Mouse (Mus musculus) thymus, adult 18-20 months (tissue): ENCODE data around the gene Ptch1.

Experiments
- DNase-seq, 2 experiments: peaks; one replicate each; pipeline ENCODE4 v3.0.0; 2022; ENCODE audit warnings: mixed read lengths in 2 of 2

Ptch1 gene

GRCm38 (mm10) chr13:63573256-63573835, at the start of gene Ptch1:
Gene Ptch1 (minus strand): TSS chr13:63573598.
- peak; percentile 25 to 28 for DNase-seq

GRCm38 (mm10) chr13:63621301-63621700, 47.9 kb upstream of the Ptch1 start:
- DNase-seq = no peak

- DNase-seq = no peak
These were observed 39.8 kb upstream of the Ptch1 start for GRCm38 (mm10) chr13:63613201-63613600.

GRCm38 (mm10) chr13:63609734-63610133, 36.3 kb upstream of the Ptch1 start:
- no peak for DNase-seq

- no peak for DNase-seq
These were observed 24.2 kb upstream of the Ptch1 start for GRCm38 (mm10) chr13:63597593-63597992.

- no peak for DNase-seq
These were observed 22.5 kb upstream of the Ptch1 start for GRCm38 (mm10) chr13:63595869-63596268.

- DNase-seq = no peak
These were observed 20.2 kb upstream of the Ptch1 start for GRCm38 (mm10) chr13:63593469-63594050.

- no peak for DNase-seq
These were observed 19.4 kb upstream of the Ptch1 start for GRCm38 (mm10) chr13:63592755-63593154.

GRCm38 (mm10) chr13:63574601-63575000, 1.2 kb upstream of the Ptch1 start:
- no peak for DNase-seq

- DNase-seq = peak; percentile 33 to 44
These were observed 744 bp downstream of the Ptch1 start for GRCm38 (mm10) chr13:63572453-63573255.

GRCm38 (mm10) chr13:63572111-63572452, 1.3 kb downstream of the Ptch1 start:
- DNase-seq = no peak

GRCm38 (mm10) chr13:63570456-63570855, 2.9 kb downstream of the Ptch1 start:
- no peak for DNase-seq

GRCm38 (mm10) chr13:63569396-63569756, 4.0 kb downstream of the Ptch1 start:
- no peak for DNase-seq

GRCm38 (mm10) chr13:63568741-63569395, 4.5 kb downstream of the Ptch1 start:
- no peak for DNase-seq

- no peak for DNase-seq
These were observed 5.1 kb downstream of the Ptch1 start for GRCm38 (mm10) chr13:63568306-63568705.

- peak; percentile 81 to 82 for DNase-seq
These were observed 5.6 kb downstream of the Ptch1 start for GRCm38 (mm10) chr13:63567677-63568293.

- peak; percentile 56 to 65 for DNase-seq
These were observed 7.1 kb downstream of the Ptch1 start for GRCm38 (mm10) chr13:63566018-63567015.

GRCm38 (mm10) chr13:63565320-63566017, 7.9 kb downstream of the Ptch1 start:
- DNase-seq = peak; percentile 26 to 35

GRCm38 (mm10) chr13:63564626-63565319, 8.6 kb downstream of the Ptch1 start:
- DNase-seq = peak; percentile 48 to 55
